Mouse (Mus musculus) testis, adult 2 months (tissue): ENCODE measurements around the gene Atf7. TPM values are rescaled to one million over a fixed set of nuclear protein-coding genes. Genes with fewer than 3 reads are reported as not detected.
"Not testable (repeated sequence)": the region's sequence is repeated elsewhere in the genome, so short reads cannot be mapped to it uniquely, and the experiment has no call there.

ENCODE experiments used
- H3K27ac ChIP-seq: fragments of 200-500 bp; 2 replicates; pipeline ENCODE4 v1.5.1; 2012; ENCODE audit warnings: low read depth, low read length; ENCODE audit not compliant: control insufficient read depth, insufficient read depth
- H3K27me3 ChIP-seq: fragments of 200-500 bp; 2 replicates; pipeline ENCODE4 v1.6.1; 2012; ENCODE audit warnings: mild to moderate bottlenecking, low read length, moderate library complexity; ENCODE audit not compliant: control insufficient read depth, insufficient read depth
- H3K36me3 ChIP-seq: fragments of 200-500 bp; 2 replicates; pipeline ENCODE4 v1.6.1; 2012; ENCODE audit warnings: mild to moderate bottlenecking, low read length; ENCODE audit not compliant: control insufficient read depth, insufficient read depth
- H3K4me1 ChIP-seq: fragments of 200-500 bp; 2 replicates; pipeline ENCODE4 v1.6.1; 2012; ENCODE audit warnings: low read length; ENCODE audit not compliant: control insufficient read depth, insufficient read depth
- H3K4me3 ChIP-seq: fragments of 200-500 bp; 2 replicates; pipeline ENCODE4 v1.5.1; 2012; ENCODE audit warnings: low read depth, mild to moderate bottlenecking, low read length, moderate library complexity, mixed read lengths; ENCODE audit not compliant: control insufficient read depth
- CTCF ChIP-seq: fragments of 200-500 bp; IDR thresholded peaks from 2 replicates; pipeline ENCODE4 v1.5.1; 2012; ENCODE audit warnings: low read depth, mild to moderate bottlenecking, inconsistent platforms, low read length, moderate library complexity; ENCODE audit not compliant: control insufficient read depth, insufficient read depth, insufficient replicate concordance
- POLR2A ChIP-seq: fragments of 200-500 bp; IDR thresholded peaks from 2 replicates; pipeline ENCODE4 v1.6.1; 2012; ENCODE audit warnings: low read depth, mild to moderate bottlenecking, inconsistent platforms, low read length, moderate library complexity; ENCODE audit not compliant: control insufficient read depth
- polyA plus RNA-seq: library from polyadenylated mRNA; depleted of rRNA; stranded (reverse); fragments of >200 nt; gene quantifications from 2 replicates; pipeline ENCODE4 v1.2.3, GENCODE M21; 2012

The Atf7 gene
- polyA plus RNA-seq, 1 experiment: 42.9 TPM

GRCm38 (mm10) chr15:102617654-102618053 is 7.6 kb downstream of the Atf7 start:
- Histone ChIP-seq H3K27ac (no peak overlapping the region), H3K4me3 (no peak overlapping the region), H3K4me1 (no peaks in the 10 kb centered on the region), H3K36me3 (no peaks in the 10 kb centered on the region; the same call in 1 of the 2 replicates), H3K27me3 (no peaks in the 10 kb centered on the region)
- TF ChIP-seq CTCF (no peak), POLR2A (no peak)

- Histone ChIP-seq H3K36me3 (no peaks in the 10 kb centered on the region; the same call in 1 of the 2 replicates), H3K4me1 (no peaks in the 10 kb centered on the region), H3K4me3 (no peak overlapping the region), H3K27ac (no peak overlapping the region), H3K27me3 (no peaks in the 10 kb centered on the region)
- TF ChIP-seq POLR2A: no peak
- no peak for TF ChIP-seq CTCF
Measured at GRCm38 (mm10) chr15:102616174-102616573, 9.1 kb downstream of the Atf7 start.

- Histone ChIP-seq H3K36me3 (no peaks in the 10 kb centered on the region; the same call in 1 of the 2 replicates), H3K4me1 (no peaks in the 10 kb centered on the region), H3K27ac (no peak overlapping the region), H3K4me3 (no peak overlapping the region), H3K27me3 (no peaks in the 10 kb centered on the region)
- TF ChIP-seq POLR2A (no peak), CTCF (no peak)
Measured at GRCm38 (mm10) chr15:102614224-102614623, 11.0 kb downstream of the Atf7 start.

- Histone ChIP-seq H3K27me3 (no peaks in the 10 kb centered on the region), H3K4me1 (no peaks in the 10 kb centered on the region), H3K4me3 (no peak overlapping the region), H3K36me3 (no peaks in the 10 kb centered on the region), H3K27ac (no peak overlapping the region)
- TF ChIP-seq POLR2A: no peak
- no peak for TF ChIP-seq CTCF
Measured at GRCm38 (mm10) chr15:102612966-102613365, 12.3 kb downstream of the Atf7 start.

GRCm38 (mm10) chr15:102608586-102608985 is 16.7 kb downstream of the Atf7 start:
- not testable (repeated sequence) for H3K27ac ChIP-seq, H3K4me1 ChIP-seq, H3K36me3 ChIP-seq, H3K27me3 ChIP-seq, H3K4me3 ChIP-seq

GRCm38 (mm10) chr15:102593996-102594656 is 31.1 kb downstream of the Atf7 start:
- no peaks in the 10 kb centered on the region for H3K4me1 ChIP-seq
- H3K27me3 ChIP-seq: no peaks in the 10 kb centered on the region
- no peak for TF ChIP-seq CTCF
- no peak for TF ChIP-seq POLR2A
- no peaks in the 10 kb centered on the region; the same call in 1 of the 2 replicates for H3K36me3 ChIP-seq
- H3K27ac ChIP-seq: no peak overlapping the region
- no peak overlapping the region for H3K4me3 ChIP-seq

- Histone ChIP-seq H3K27ac (no peak overlapping the region), H3K27me3 (no peaks in the 10 kb centered on the region), H3K4me1 (no peaks in the 10 kb centered on the region), H3K36me3 (no peaks in the 10 kb centered on the region; the same call in 1 of the 2 replicates), H3K4me3 (no peak overlapping the region)
- TF ChIP-seq POLR2A (no peak), CTCF (no peak)
Measured at GRCm38 (mm10) chr15:102592674-102593073, 32.6 kb downstream of the Atf7 start.
